Mouse (Mus musculus): Measurements from ENCODE around the gene H2-T24. TPM values are rescaled to one million over a fixed set of nuclear protein-coding genes. Genes with fewer than 3 reads are reported as not detected.
"Not testable (repeated sequence)": the region's sequence is repeated elsewhere in the genome, so short reads cannot be mapped to it uniquely, and the experiment has no call there.

H2-T24 gene
- total RNA-seq (2017): 255 and 292 TPM in 2 replicates

DNA sequence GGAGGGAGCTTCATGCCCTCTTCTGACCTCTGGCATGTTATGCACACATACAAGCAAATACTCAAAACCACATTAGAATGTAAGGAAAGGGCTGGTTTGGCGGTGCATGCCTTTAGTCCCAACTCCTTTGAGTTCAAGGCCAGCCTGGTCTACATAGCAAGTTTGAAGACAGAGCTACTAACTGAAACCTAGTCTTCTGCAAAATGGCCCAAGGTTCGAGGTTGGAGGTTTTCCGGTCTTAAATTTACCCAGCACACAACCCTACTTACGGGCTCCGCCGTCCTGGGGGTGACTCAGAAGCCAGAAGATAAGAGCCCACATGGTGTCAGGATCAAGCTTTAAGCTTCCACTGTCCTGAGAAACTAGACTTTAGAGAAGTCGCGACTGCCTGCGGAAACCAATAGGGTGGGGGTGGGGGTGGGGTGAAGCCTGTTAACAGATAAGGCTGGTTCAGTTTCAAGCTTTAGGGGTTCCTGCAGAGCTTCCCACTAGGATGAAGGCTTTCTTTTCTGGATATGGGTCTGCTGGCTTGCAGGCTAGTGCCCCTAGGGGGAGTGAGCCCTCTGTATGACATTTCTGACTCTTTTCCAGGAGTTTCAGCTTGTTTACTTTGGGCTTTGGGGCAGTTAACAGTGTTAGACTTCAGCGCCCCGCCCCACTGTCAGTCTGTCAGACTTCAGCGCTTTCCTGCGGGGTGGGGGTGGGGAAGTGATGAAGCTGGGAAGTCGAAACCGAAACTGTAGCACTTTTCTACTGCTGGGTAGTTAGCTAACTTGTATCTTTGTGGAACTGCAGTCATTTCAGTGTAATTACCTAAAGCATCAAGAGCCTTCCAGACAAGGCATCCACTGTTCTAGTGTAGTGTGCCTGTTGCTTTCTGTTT is at the start of gene H2-T24:
Gene H2-T24, minus strand, starts transcription at position 370 of the 883 bp plus-strand sequence.
- peak; percentile 95 for ATAC-seq (ENCODE audit: extremely low read depth, insufficient number of reproducible peaks, low FRiP score, poor library complexity, severe bottlenecking)

DNA sequence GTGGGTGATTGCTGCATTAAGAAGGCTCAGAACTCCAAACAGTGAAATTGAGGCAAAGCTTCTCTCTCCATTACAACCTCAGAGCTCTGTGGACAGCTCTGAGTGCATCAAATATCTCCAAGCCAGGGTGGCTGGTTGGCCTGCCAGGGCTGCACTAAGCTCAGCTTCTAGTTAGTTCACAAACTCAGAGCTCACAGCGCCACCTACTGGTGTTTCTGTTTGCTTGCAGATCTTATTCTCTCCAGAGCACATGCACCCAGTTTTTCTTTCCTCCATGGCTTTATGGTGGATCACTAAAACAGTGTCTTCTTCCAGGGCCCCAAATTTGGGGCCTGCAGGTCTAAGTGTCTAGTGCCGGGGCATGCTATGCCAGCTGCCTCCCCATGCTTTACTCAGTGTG is 40.5 kb upstream of the H2-T24 start:
- ATAC-seq (ENCODE audit: extremely low read depth, insufficient number of reproducible peaks, low FRiP score, poor library complexity, severe bottlenecking): peak; percentile 68

DNA sequence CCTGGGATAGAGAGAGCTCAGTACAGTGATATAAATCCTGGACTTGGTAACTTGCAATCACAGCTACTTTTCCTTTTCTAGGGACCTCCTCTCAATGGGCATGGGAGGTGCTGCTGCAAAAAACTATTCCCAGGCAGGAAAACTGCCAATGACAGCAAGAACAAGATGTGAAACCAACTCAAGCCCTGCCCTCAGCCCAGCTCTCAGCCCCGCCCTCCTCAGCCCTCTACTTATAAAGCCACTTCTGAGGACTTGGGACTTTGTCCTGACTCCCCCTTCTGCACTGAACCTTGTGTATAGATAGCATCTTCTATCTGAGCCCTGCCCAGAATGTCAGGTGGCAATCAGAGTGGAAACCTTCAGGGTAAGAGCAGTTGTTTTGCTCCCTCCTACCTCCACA is 38.0 kb upstream of the H2-T24 start, which contains the start of gene Gm11127:
Gene Gm11127, minus strand, starts transcription at position 10 of the 400 bp plus-strand sequence.
- ATAC-seq (ENCODE audit: extremely low read depth, insufficient number of reproducible peaks, low FRiP score, poor library complexity, severe bottlenecking): not testable (repeated sequence)

DNA sequence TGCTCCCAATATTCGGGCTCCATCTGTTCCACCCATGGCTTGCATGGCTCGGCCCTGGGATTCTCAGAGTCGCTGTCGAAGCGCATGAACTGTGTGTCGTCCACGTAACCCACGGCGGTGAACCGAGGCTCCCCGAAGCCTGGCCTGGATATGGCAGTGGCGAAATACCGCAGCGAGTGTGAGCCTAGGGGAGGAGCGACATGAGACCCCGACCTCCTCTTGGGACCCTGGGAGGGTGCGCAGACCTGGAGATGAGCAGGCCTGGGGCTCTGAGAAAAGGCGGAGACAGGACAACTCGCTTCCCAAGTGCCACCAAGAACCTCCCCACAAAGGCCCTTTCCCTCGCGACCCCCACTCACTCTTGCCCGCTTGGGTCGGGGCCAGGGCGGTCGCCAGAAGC is 37.6 kb upstream of the H2-T24 start:
- ATAC-seq (ENCODE audit: extremely low read depth, insufficient number of reproducible peaks, low FRiP score, poor library complexity, severe bottlenecking): not testable (repeated sequence)

DNA sequence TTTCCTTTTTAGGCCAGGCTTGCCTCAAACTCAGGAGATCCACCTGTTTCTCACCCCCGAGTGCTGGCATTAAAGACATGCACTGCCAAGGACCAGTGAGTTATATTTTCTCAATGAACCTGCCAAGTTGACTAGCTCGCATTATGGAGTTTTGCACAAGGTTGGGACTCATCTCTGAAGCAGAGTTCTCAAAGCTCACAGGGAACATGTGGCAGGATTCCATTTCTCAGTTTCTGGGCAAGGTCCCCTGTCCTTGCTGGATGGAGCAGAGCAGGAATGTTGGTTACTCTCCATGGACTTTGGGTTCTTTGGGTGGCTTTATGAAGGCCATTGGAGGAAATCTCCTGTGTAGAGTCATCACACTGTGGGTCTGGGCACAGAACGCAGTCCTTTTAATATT is 22.9 kb upstream of the H2-T24 start:
- no peak for ATAC-seq (ENCODE audit: extremely low read depth, insufficient number of reproducible peaks, low FRiP score, poor library complexity, severe bottlenecking)

DNA sequence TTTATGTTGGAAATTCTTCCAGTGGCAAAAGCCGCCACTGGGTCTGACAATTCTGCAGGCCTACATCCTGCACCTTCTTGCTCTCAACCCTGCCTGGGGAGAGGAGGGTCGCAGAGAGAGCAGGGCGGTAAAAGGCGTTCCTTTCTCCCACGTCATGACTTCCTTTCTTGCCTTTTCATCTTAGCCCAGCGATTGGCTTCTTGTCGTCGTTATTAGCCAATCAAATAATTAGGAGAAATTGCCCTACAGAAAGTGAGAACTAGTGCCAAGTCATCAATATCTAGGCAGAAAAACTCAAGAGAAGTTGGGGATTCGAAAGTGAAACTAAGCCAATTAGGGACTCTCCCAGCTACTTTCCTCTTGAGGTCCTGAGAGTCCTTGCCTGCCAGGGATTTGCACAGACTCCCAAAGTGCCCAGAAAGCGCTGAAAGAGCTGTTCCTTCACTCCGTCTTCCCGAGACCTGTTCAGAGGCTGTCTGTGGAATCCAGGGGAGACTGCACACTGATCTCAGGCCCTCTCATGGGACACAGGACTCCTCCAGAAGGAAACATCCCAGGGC is 22.3 kb upstream of the H2-T24 start, which contains the start of the genes H2-T22 and Gm6034:
Gene H2-T22, minus strand, starts transcription at position 138 of the 560 bp plus-strand sequence.
Gene Gm6034, plus strand, starts transcription at position 352 of the 560 bp plus-strand sequence.
- peak; percentile 93 for ATAC-seq (ENCODE audit: extremely low read depth, insufficient number of reproducible peaks, low FRiP score, poor library complexity, severe bottlenecking)

DNA sequence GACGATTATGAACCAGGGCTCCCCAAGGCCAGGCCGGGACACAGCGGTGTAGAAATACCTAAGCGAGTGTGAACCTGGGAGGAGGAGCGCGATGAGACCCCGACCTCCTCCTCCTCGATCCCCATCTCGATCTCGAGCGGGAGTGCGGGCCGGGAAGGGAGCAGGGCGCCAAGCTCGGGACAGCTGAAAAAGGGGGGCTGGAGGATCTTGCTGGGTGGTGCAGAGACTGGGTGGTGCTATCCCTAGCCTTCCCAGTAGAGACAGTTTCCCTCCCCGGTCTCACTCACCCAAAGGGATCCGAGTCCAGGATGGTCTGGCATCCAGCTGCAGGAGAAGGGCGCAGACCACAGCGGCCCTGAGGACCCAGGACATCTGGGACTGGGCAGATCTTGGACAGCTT is 21.7 kb upstream of the H2-T24 start:
- not testable (repeated sequence) for ATAC-seq (ENCODE audit: extremely low read depth, insufficient number of reproducible peaks, low FRiP score, poor library complexity, severe bottlenecking)

DNA sequence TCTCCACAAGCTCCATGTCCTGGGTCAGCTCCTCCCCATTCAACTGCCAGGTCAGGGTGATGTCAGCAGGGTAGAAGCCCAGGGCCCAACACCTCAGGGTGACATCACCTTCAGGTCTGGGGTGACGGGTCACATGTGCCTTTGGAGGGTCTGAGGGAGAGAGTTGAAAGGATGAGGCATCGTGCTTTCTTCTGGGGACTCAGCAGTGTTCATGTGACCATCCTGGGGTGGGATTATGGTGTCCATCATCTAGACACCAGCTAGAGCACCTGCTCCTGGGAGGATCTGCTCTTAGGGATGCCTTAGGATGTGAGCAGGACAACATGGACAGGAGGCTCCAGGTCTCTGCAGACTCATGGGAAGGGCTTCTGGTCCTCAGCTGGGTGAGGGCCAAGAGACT is 20.2 kb upstream of the H2-T24 start:
- ATAC-seq (ENCODE audit: extremely low read depth, insufficient number of reproducible peaks, low FRiP score, poor library complexity, severe bottlenecking): not testable (repeated sequence)

DNA sequence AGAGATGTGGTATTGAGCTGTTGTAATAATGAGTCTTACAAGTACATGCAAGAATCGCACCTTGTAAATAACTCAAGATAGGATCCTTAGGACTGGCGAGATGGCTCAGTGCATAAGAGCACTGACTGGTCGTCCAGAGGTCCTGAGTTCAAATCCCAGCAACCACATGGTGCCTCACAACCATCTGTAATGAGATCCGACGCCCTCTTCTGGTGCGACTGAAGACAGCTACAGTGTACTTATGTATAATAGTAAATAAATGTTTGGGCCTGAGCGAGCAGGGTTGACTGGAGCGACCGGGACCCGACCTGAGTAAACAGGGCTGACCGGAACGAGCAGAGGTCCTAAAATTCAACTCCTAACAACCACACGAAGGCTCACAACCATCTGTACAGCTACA is 15.8 kb upstream of the H2-T24 start:
- not testable (repeated sequence) for ATAC-seq (ENCODE audit: extremely low read depth, insufficient number of reproducible peaks, low FRiP score, poor library complexity, severe bottlenecking)

DNA sequence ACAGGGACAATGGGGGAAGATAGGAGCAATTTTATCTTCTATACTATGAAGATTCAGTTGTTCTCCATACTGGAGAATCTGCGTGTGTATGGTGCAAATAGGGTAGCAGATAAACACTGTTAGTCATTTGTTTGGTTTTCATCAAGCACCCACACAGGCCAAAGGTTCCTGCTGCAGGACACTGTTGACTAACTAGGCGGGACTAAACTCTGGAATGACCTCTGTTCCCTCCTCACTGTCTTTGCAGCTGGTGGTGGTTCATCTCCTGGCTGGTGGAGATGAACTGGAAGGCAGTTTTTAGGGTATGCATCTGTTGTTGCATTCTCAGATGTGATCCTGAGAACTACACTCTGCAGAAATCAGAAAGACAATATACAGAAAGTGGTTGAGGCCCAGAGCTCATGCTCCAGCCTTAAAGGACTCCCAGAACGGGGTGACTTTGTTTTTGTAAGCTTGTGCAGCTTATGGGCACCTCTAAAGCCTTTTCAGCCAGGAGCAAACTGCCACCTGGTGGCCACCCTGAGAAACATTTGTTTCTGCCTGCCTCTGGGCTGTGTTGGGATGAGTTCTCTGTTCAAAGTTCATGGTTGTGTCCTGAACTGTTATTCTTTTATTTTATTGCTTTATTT is 14.8 kb upstream of the H2-T24 start:
- peak; percentile 59 for ATAC-seq (ENCODE audit: extremely low read depth, insufficient number of reproducible peaks, low FRiP score, poor library complexity, severe bottlenecking)

DNA sequence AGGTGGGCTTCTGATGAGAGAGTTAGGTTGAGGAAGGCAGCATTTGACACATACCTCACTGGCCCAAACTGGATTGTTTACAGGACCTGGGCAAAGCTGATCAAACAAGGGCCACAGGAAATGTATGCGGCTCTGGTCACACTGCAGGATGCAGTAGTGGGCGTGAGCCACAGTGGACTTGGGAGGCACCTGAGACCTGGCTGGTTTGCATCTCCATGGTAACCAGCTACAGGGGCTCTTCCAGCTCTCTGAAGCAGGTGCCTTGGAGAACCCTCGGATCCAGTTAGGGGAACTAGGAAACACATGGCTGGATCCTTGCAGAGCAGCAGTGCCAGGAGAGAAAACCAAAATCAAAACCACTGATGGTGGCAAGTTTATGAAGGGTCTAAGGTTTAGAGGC is 14.2 kb upstream of the H2-T24 start:
- not testable (repeated sequence) for ATAC-seq (ENCODE audit: extremely low read depth, insufficient number of reproducible peaks, low FRiP score, poor library complexity, severe bottlenecking)

DNA sequence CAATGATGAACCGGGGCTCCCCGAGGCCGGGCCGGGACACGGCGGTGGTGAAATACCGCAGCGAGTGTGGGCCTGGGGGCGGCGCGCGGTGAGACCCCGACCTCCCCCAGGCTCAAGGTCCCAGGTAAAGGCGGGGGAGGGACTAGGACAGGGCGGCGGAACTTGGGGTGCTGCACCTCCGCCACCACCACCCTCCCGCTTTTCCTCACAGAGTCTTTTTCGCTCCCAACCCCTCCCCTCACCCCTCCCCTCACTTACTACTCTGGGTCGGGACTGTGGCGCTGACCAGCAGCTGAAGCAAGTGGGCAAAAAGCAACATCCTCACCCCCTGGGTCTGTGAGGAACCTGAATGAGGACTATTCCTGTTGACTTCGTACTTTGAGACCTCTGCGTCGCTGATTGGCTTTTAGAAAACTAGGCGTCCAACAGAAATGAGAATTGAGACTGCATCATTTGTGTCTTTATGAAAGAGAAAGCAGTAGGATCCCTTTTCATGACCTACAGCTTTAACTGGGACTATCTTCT is 12.1 kb upstream of the H2-T24 start, which contains the start of gene H2-T23:
Gene H2-T23, minus strand, starts transcription at position 505 of the 525 bp plus-strand sequence.
- ATAC-seq (ENCODE audit: extremely low read depth, insufficient number of reproducible peaks, low FRiP score, poor library complexity, severe bottlenecking): peak; percentile 83

DNA sequence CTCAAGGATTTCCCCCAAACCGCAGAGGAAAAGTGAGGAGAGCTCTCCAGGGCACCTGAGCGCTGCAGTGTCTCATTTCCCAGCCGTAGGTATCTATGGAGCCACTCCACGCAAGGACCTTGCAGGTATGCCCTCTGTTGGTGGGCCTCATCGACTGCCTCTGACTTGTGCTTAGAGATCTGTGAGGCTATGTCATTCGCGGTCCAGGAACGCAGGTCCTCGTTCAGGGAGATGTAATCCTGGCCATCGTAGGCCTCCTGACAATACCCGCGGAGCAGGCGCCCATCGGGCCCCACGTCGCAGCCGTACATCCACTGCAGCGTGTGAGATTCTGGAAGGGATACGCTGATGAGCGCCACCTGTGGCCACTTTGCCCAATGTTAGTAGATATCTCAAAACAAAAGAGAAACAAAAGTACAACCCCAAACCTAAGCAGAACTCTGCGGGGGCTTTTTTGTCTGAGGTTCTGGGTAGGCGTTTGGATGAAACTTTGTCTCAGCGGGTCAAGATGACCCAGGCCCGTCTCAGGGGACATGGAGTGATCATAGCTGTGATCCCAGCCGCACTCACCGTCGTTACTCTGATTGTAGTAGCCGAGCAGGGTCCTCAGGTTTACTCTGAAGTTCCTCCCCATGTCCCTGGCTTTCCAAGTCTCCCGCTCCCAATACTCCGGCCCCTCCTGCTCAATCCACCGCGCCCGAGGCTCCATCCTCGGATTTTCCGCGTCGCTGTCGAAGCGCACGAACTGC is 11.4 kb upstream of the H2-T24 start:
- peak; percentile 77 for ATAC-seq (ENCODE audit: extremely low read depth, insufficient number of reproducible peaks, low FRiP score, poor library complexity, severe bottlenecking)

DNA sequence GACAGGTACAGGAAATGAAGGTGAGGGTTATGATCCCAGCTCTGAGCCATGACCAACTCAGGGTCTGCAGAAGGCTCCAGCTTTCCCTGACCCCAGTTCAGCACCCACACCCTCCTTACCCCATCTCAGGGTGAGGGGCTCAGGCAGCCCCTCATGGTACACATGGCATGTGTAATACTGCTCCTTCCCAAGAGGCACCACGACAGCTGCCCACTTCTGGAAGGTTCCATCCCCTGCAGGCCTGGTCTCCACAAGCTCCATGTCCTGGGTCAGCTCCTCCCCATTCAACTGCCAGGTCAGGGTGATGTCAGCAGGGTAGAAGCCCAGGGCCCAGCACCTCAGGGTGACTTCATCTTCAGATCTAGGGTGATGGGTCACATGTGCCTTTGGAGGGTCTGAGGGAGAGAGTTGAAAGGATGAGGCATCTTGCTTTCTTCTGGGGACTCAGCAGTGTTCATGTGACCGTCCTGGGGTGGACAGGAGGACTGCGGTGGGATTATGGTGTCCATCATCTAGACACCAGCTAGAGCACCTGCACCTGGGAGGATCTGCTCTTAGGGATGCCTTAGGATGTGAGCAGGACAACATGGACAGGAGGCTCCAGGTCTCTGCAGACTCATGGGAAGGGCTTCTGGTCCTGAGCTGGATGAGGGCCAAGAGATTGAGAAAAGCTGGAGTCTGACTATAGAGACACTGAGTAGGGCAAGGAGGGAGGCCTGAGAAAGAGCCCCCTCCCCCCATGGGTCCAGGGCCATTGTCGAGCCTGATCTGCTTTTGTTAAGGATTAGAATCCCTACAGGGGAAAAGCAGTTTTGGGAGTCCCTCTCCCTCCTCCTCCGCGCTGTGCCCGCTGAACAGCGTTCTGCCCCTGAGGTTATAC is 10.6 kb upstream of the H2-T24 start:
- ATAC-seq (ENCODE audit: extremely low read depth, insufficient number of reproducible peaks, low FRiP score, poor library complexity, severe bottlenecking): not testable (repeated sequence)

DNA sequence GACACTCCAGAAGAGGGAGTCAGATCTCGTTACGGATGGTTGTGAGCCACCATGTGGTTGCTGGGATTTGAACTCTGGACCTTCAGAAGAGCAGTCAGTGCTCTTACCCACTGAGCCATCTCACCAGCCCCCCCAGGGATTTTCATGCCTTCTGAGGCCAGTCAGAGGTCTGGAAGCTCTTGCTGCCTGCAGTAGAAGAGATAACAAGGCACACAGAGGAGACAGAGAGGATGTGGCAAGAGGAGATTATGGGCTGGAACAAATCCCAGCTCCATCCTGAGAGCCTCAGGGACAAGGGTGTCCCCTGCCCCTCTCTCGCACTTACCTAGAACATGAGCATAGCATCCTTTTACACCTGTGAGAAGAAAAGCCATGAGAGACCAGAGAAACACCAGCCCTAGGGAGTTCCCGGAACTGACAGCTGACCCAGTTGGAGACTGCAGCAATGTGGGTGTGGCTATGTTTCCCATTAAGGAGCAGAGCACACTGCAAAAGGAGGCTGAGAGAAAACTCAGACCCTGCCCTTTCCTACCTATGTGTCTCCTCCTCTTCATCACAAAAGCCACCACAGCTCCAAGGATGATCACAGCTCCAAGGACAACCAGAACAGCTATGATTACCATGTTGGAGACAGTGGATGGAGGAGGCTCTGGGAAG is 9.8 kb upstream of the H2-T24 start:
- not testable (repeated sequence) for ATAC-seq (ENCODE audit: extremely low read depth, insufficient number of reproducible peaks, low FRiP score, poor library complexity, severe bottlenecking)

DNA sequence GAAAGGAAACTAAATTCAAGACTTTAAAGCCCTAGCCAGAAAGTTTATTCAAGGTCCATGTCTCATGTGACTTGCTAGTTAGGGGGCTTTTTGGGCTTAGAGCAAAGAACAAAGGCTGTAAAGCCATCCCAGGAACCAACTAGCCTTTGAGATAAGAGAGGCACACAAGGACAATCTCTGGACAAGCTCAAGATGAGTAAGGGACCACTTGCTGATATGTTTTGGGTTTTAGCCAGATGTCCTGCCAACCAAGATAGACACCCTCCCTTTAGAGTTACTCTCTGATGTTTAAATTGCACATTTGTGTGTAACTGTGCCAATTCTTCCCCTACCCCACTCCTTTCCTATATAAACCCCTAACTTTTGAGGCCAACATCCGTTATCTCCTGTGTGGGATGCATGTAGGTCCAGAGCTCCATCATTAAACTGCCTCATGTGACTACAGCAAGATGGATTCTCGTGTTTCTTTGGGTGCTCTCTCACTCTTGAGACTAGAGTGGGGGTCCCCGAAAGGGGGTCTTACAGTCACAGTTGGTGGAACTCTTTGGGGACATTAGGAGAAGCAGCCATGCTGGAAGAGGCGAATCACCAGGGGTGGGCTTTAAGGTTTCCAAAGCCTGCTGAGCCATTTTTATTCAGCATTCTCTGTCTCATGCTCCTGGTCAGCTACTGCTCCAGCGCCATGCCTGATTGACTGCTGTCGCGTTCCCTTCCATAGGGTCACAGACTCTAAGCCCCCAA is 8.7 kb upstream of the H2-T24 start:
- no peak for ATAC-seq (ENCODE audit: extremely low read depth, insufficient number of reproducible peaks, low FRiP score, poor library complexity, severe bottlenecking)

DNA sequence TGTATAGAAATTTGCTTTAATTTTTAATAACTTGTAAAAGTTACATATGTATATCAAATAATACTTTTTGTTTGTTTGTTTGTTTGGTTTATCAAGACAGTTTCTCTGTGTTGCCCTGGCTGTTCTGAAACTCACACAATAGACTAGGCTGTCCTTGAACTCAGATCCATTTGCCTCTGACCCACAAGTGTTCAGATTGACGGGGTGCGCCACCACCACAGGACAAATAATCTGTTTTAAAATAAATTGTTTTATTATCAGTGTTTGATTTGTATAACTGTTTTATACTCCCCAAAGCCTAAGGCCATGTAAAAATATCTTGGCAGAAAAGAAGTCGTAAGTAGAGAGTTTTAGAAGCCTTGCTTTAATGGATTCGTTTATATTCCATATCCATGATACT is 7.3 kb upstream of the H2-T24 start:
- no peak for ATAC-seq (ENCODE audit: extremely low read depth, insufficient number of reproducible peaks, low FRiP score, poor library complexity, severe bottlenecking)

All from neutrophil, adult 5-6 weeks (primary cell).